Mouse (Mus musculus) forebrain, postnatal 0 days (tissue): ENCODE measurements around the gene 1700016K19Rik. TPM values are rescaled to one million over a fixed set of nuclear protein-coding genes. Genes with fewer than 3 reads are reported as not detected.

Experiments
- ATAC-seq: fragments of 200-750 bp; cut with Nextera tagmentation; 2 replicates; pipeline ENCODE4 v1.8.0; 2017; ENCODE audit warnings: mild to moderate bottlenecking, moderate library complexity
- DNase-seq: peaks from one replicate; pipeline ENCODE4 v3.0.0-alpha.2; 2015
- H3K27ac ChIP-seq: fragments of 300-500 bp; sonication (generic); 2 replicates; pipeline ENCODE4 v1.5.1; 2014; ENCODE audit warnings: low read depth, mild to moderate bottlenecking, antibody characterized with exemption, low read length, moderate library complexity, mixed read lengths
- H3K27me3 ChIP-seq: fragments of 300-500 bp; sonication (generic); 2 replicates; pipeline ENCODE4 v1.6.1; 2014; ENCODE audit warnings: mild to moderate bottlenecking, low read length, mixed read lengths; ENCODE audit not compliant: insufficient read depth
- H3K36me3 ChIP-seq: fragments of 300-500 bp; sonication (generic); 2 replicates; pipeline ENCODE4 v1.6.1; 2014; ENCODE audit warnings: mild to moderate bottlenecking, moderate library complexity; ENCODE audit not compliant: insufficient read depth
- H3K4me1 ChIP-seq: fragments of 300-500 bp; sonication (generic); 2 replicates; pipeline ENCODE4 v1.6.1; 2014; ENCODE audit warnings: antibody characterized with exemption; ENCODE audit not compliant: insufficient read depth
- H3K4me2 ChIP-seq: fragments of 300-500 bp; sonication (generic); 2 replicates; pipeline ENCODE4 v1.6.1; 2014; ENCODE audit warnings: low read depth, mild to moderate bottlenecking, moderate library complexity
- H3K4me3 ChIP-seq: fragments of 300-500 bp; sonication (generic); 2 replicates; pipeline ENCODE4 v1.5.1; 2014; ENCODE audit warnings: low read depth, low read length, mixed read lengths
- H3K9ac ChIP-seq: fragments of 300-500 bp; sonication (generic); 2 replicates; pipeline ENCODE4 v1.6.1; 2014; ENCODE audit warnings: mild to moderate bottlenecking
- H3K9me3 ChIP-seq: fragments of 300-500 bp; sonication (generic); 2 replicates; pipeline ENCODE4 v1.6.1; 2016; ENCODE audit warnings: low read length
- CTCF ChIP-seq: sonication (generic); IDR thresholded peaks from 2 replicates; pipeline ENCODE4 v1.5.1; 2016; ENCODE audit warnings: antibody characterized with exemption, control low read depth, low read depth
- WGBS: fragments of 180-500 bp; shearing (Covaris S2); extraction: QIAGEN DNeasy Blood & Tissue Kit; methylation state at CpG from one replicate; pipeline ENCODE4 v1.1.7; 2014; 5-methylcytosine and 5-hydroxymethylcytosine counted together
- polyA plus RNA-seq: library from polyadenylated mRNA; unstranded; fragments of >200 nt; fragmentation: Nextera tagmentation; extraction: Ambion mirVana; gene quantifications from 2 replicates; pipeline ENCODE4 v1.2.1, GENCODE M21; 2015
- total RNA-seq: library from RNA; depleted of rRNA; stranded (reverse); fragments of >200 nt; gene quantifications from 2 replicates; pipeline ENCODE4 v1.2.3, GENCODE M21; 2014

The 1700016K19Rik gene
- total and polyA plus RNA-seq, 2 experiments from 2014 or later = 5.0 to 7.7 TPM

DNA sequence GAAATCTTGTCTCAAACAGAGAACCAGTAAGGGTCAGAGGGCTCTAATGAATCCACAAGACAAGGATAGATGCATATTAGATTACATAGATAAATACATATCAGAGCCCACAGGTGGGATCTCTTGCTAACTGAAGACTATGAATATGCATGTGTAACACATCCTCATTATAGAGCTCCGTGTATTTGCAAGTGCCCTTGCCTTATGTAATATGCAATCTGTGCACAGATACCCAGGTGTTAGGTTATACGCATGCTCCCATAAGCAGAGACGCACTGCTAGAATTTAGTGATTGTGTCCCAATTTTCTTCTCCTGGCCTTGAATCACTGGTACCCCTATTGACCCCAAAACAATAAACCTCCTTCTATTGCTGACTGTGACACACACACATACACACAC is 27.5 kb upstream of the 1700016K19Rik start:
- DNase-seq = no peak
- Histone ChIP-seq H3K4me3 (no peak overlapping the region), H3K27ac (no peak overlapping the region), H3K9ac (no peak overlapping the region), H3K27me3 (no peaks in the 10 kb centered on the region), H3K4me2 (no peak overlapping the region), H3K4me1 (no peaks in the 10 kb centered on the region; the same call in 1 of the 2 replicates), H3K36me3 (no peaks in the 10 kb centered on the region), H3K9me3 (no peaks in the 10 kb centered on the region)
- WGBS = 62% methylated on average over 3 of the region's 3 CpGs
- no peak for TF ChIP-seq CTCF
- ATAC-seq = no peak

DNA sequence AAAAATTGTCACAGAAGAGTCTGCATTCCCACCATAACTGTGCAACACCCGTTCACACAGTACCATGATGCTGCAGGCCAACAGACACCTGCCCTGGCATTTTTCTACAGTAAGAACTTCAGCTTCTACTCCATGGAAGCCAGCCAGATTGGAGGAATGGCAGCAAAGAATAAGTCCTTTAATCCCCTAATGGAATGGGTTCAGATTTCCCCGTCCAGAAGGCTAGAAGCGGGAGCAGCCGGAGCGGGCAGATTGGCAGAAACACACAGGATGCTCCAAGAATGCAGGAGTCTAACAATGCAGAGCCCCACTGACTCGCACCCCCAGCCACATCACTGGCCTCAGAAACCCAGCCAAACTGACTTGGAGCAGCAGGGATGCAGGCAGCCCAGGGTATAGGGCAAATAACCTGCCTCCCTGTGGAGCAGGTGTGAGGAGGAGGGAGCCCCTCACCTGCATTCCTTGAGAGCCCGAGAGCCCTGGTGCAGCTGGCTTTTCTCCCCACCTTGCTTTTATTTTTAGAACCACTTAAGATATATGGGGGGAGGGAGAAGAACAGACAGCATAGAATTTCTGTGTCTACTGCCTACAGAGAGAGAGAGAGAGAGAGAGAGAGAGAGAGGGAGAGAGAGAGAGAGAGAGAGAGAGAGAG is 26.7 kb upstream of the 1700016K19Rik start:
- Histone ChIP-seq H3K9me3 (no peaks in the 10 kb centered on the region), H3K27me3 (no peaks in the 10 kb centered on the region), H3K9ac (no peak overlapping the region), H3K36me3 (no peaks in the 10 kb centered on the region), H3K4me2 (no peak overlapping the region), H3K4me3 (no peak overlapping the region), H3K4me1 (no peaks in the 10 kb centered on the region), H3K27ac (no peak overlapping the region)
- no peak for DNase-seq
- 14% methylated on average over 7 of the region's 7 CpGs for WGBS
- ATAC-seq = no peak
- no peak for TF ChIP-seq CTCF

DNA sequence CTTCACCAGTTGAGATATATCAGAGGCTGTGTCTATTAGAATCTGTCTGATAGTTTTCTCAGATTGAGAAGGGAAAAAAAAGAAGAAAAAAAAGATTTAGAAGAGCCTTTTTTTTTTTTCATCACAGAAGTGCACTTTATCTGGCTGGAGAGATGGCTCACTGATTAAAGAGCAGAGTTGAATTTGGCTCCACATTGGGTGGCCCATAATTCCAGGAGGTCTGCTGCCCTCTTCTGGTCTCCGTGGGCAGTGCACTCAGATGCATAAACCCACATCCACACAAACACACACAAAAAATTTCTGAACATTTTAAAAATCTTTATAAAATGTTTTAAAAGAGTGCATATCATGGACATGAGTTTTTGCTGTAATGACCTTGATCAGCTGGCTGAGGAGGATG is 25.7 kb upstream of the 1700016K19Rik start:
- Histone ChIP-seq H3K4me1 (no peaks in the 10 kb centered on the region), H3K36me3 (no peaks in the 10 kb centered on the region), H3K27me3 (no peaks in the 10 kb centered on the region), H3K4me3 (no peak overlapping the region), H3K4me2 (no peak overlapping the region), H3K9me3 (no peaks in the 10 kb centered on the region), H3K27ac (no peak overlapping the region), H3K9ac (no peak overlapping the region)
- peak; percentile 56 for TF ChIP-seq CTCF
- WGBS = 92% methylated on average over 1 of the region's 1 CpGs
- no peak for ATAC-seq
- DNase-seq = no peak

DNA sequence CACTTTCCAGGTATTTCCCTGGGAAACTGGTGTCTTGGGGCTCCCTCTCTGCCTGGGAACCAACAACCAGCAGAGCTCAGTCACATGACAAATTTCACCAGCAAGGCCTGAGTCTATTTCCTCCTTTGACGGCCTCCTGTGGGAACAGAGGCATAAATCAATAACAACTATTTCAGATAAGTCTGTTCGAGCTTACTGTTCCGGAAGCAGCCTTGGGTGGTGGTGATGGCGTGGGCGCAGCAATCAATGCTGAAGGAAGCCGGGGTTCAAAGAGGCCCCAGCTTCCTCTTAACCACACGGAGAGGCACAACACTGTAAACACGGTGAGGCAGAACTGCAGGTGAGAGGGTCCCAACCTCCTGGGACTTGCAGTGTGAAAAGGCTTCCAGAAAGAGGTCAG is 23.0 kb upstream of the 1700016K19Rik start:
- Histone ChIP-seq H3K4me3 (no peak overlapping the region), H3K27ac (no peak overlapping the region), H3K36me3 (no peaks in the 10 kb centered on the region), H3K4me1 (no peaks in the 10 kb centered on the region), H3K27me3 (no peaks in the 10 kb centered on the region), H3K4me2 (no peak overlapping the region), H3K9ac (no peak overlapping the region), H3K9me3 (no peaks in the 10 kb centered on the region)
- 75% methylated on average over 8 of the region's 8 CpGs for WGBS
- ATAC-seq (no peak), DNase-seq (no peak)
- TF ChIP-seq CTCF = no peak

DNA sequence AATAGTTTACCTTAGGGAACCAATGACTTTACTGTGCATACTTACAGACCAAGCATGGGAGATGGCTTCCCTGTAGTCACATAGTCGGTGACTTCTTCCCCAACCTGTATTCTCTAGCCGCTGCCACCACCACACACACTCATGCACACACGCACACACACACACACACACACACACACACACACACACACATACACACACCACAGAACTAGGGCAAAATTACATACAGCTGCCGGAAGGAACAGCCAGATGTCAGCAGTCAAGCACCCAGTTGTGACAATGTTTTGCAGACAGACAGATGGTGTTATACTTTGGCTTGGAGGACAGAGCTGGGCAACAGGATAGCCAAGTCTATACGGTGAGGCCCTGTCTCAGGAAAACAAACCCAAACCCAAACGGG is 21.7 kb upstream of the 1700016K19Rik start:
- no peaks in the 10 kb centered on the region for H3K36me3 ChIP-seq
- no peak for TF ChIP-seq CTCF
- no peak overlapping the region for H3K4me2 ChIP-seq
- 85% methylated on average over 6 of the region's 6 CpGs for WGBS
- H3K27ac ChIP-seq = no peak overlapping the region
- H3K9ac ChIP-seq = no peak overlapping the region
- no peaks in the 10 kb centered on the region for H3K27me3 ChIP-seq
- H3K4me3 ChIP-seq = no peak overlapping the region
- no peak for DNase-seq
- ATAC-seq = no peak
- no peaks in the 10 kb centered on the region for H3K9me3 ChIP-seq
- H3K4me1 ChIP-seq = no peaks in the 10 kb centered on the region

DNA sequence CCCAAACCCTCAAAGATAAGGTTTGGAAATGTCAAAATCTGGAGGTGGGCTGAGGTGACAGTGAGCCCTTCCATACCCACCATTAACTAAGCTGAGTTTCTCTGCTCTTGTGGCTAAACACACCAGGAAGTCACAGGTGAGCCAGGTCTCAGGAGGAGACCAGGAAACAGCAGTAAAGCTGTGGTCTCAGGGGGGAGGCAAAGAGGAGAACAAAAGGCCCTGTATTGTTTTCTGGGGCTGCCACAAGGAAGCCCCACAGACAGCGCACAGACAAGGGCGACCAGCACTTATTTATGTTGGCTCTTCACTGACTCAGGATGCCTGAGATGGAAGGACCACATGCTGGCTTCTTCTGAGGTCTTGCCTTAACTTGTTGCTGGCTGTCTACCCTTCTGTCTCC is 19.3 kb upstream of the 1700016K19Rik start:
- TF ChIP-seq CTCF = no peak
- H3K27ac ChIP-seq = no peak overlapping the region
- ATAC-seq = no peak
- H3K4me3 ChIP-seq = no peak overlapping the region
- H3K36me3 ChIP-seq = no peaks in the 10 kb centered on the region
- H3K9me3 ChIP-seq = no peaks in the 10 kb centered on the region
- H3K27me3 ChIP-seq = no peaks in the 10 kb centered on the region
- no peaks in the 10 kb centered on the region for H3K4me1 ChIP-seq
- 53% methylated on average over 2 of the region's 2 CpGs for WGBS
- no peak for DNase-seq
- H3K9ac ChIP-seq = no peak overlapping the region
- H3K4me2 ChIP-seq = no peak overlapping the region

DNA sequence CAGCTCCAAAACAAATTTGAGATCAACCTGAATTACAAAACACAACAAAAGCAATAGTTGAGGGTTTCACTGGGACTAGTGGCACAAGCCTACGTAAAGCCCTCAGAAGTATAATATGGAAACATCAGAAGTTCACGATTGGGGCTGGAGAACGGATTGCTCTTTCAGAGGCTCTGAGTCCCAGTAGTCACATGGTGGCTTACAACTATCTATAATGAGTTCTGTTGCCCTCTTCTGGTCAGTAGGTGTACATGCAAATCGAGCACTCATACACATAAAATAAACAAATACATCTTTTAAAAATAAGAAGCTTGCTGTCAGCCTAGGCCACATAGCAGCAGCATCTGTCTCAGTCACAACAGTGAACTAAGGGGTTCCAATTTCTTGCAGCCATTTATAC is 16.5 kb upstream of the 1700016K19Rik start:
- Histone ChIP-seq H3K36me3 (no peaks in the 10 kb centered on the region), H3K27me3 (no peaks in the 10 kb centered on the region), H3K4me1 (no peaks in the 10 kb centered on the region), H3K4me2 (no peak overlapping the region), H3K9me3 (no peaks in the 10 kb centered on the region), H3K4me3 (no peak overlapping the region), H3K27ac (no peak overlapping the region), H3K9ac (no peak overlapping the region)
- peak; percentile 39; the same call in 1 of the 2 replicates for TF ChIP-seq CTCF
- 61% methylated on average over 4 of the region's 4 CpGs for WGBS
- ATAC-seq = no peak
- no peak for DNase-seq

DNA sequence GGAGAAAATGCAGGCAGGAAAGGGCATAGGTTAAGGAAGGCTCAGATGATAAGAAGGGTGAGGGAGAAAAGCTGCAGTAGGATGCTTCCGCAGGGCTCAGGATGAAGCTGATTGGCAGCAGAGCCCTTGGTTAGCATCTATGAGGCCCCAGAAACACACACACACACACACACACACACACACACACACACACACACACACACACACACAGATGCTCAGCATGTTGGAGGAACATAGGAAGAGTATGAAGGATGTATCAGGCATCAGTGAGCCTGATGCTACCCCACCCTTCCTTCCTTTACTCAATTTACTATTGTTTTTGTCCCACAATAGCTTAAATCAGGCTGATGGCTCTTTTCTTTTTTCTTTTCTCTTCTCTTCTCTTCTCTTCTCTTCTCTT is 15.1 kb upstream of the 1700016K19Rik start:
- no peak for TF ChIP-seq CTCF
- Histone ChIP-seq H3K4me3 (no peak overlapping the region), H3K9ac (no peak overlapping the region), H3K4me2 (no peak overlapping the region), H3K4me1 (no peaks in the 10 kb centered on the region), H3K36me3 (no peaks in the 10 kb centered on the region), H3K9me3 (no peaks in the 10 kb centered on the region), H3K27me3 (no peaks in the 10 kb centered on the region), H3K27ac (no peak overlapping the region)
- ATAC-seq (no peak), DNase-seq (no peak)
- WGBS = 71% methylated on average over 1 of the region's 1 CpGs
